Mouse (Mus musculus) G1E (cell line): ENCODE data around the gene Pcsk1n.

Source experiments
- CTCF ChIP-seq: IDR thresholded peaks from 2 replicates; pipeline ENCODE4 v1.5.1; 2012; ENCODE audit warnings: low read depth, low read length, inconsistent platforms, mixed read lengths
- GATA1 ChIP-seq: IDR thresholded peaks from 2 replicates; pipeline ENCODE4 v1.6.1; 2012; ENCODE audit warnings: borderline replicate concordance, low read length, inconsistent platforms, mixed read lengths
- POLR2AphosphoS5 ChIP-seq: IDR thresholded peaks from 2 replicates; pipeline ENCODE4 v1.6.1; 2012; ENCODE audit warnings: low read depth, low read length, inconsistent platforms; ENCODE audit not compliant: insufficient replicate concordance
- TAL1 ChIP-seq: conservative IDR thresholded peaks from 2 replicates; pipeline ENCODE4 v1.6.1; 2012; ENCODE audit warnings: low read depth, low read length, inconsistent platforms, mixed read lengths

GRCm38 (mm10) chrX:7919601-7920383 is at the start of gene Pcsk1n:
- no peak for TF ChIP-seq GATA1
- TF ChIP-seq CTCF = no peak
- no peak for TF ChIP-seq TAL1
- no peak for TF ChIP-seq POLR2AphosphoS5
